Mouse (Mus musculus) heart, postnatal 14 days (tissue): ENCODE measurements at regions not wholly inside any gene's neighbourhood (a gene's known extent, or its start where the extent isn't known, plus 50 kb on each side); places are given as distances from the start of the nearest gene placed in this dataset.

Experiments
- DNase-seq, 2 experiments: peaks; one replicate each; pipeline ENCODE4 v3.0.0; 2021 to 2022
- intact Hi-C: fragments of 180-260 bp; cut with DNase I; formaldehyde crosslinking; loops from one replicate; pipeline ENCODE4 v1.15.1; 2025

- intact Hi-C loops, result no loop called here
- no peak for DNase-seq
These were observed 113.3 kb upstream of the Kit start for GRCm38 (mm10) chr5:75461368-75461767.

GRCm38 (mm10) chr5:75463591-75463990, 111.1 kb upstream of the Kit start:
- intact Hi-C loops, result no loop called here
- DNase-seq, result no peak

- DNase-seq, result no peak
- intact Hi-C loops, result no loop called here
These were observed 109.0 kb upstream of the Kit start for GRCm38 (mm10) chr5:75465701-75466100.

GRCm38 (mm10) chr5:75466941-75467340, 107.8 kb upstream of the Kit start:
- no peak for DNase-seq
- intact Hi-C loops, result no loop called here

- intact Hi-C loops, result no loop called here
- DNase-seq, result no peak
These were observed 106.8 kb upstream of the Kit start for GRCm38 (mm10) chr5:75467916-75468315.

- no peak for DNase-seq
- intact Hi-C loops, result no loop called here
These were observed 103.7 kb upstream of the Kit start for GRCm38 (mm10) chr5:75471010-75471409.

- intact Hi-C loops, result no loop called here
- no peak for DNase-seq
These were observed 102.2 kb upstream of the Kit start for GRCm38 (mm10) chr5:75472484-75472883.

- no peak for DNase-seq
- intact Hi-C loops, result no loop called here
These were observed 99.3 kb upstream of the Kit start for GRCm38 (mm10) chr5:75475414-75475813.

GRCm38 (mm10) chr5:75478499-75478898, 96.2 kb upstream of the Kit start:
- intact Hi-C loops, result no loop called here
- DNase-seq, result no peak

- intact Hi-C loops, result no loop called here
- DNase-seq, result no peak
These were observed 95.6 kb upstream of the Kit start for GRCm38 (mm10) chr5:75479149-75479548.

GRCm38 (mm10) chr5:75481595-75481994, 93.1 kb upstream of the Kit start:
- intact Hi-C loops, result no loop called here
- DNase-seq, result no peak

- no peak for DNase-seq
- intact Hi-C loops, result no loop called here
These were observed 90.4 kb upstream of the Kit start for GRCm38 (mm10) chr5:75484330-75484729.

GRCm38 (mm10) chr5:75490806-75491205, 83.9 kb upstream of the Kit start:
- intact Hi-C loops, result no loop called here
- no peak for DNase-seq

- DNase-seq, result no peak
- intact Hi-C loops, result no loop called here
These were observed 80.6 kb upstream of the Kit start for GRCm38 (mm10) chr5:75494143-75494542.

GRCm38 (mm10) chr5:75499053-75499452, 75.7 kb upstream of the Kit start:
- intact Hi-C loops, result no loop called here

GRCm38 (mm10) chr5:75499695-75500094, 75.0 kb upstream of the Kit start:
- no peak for DNase-seq
- intact Hi-C loops, result no loop called here

More at GRCm38 (mm10) chr5:75499053-75499452, 75.7 kb upstream of the Kit start:
- no peak for DNase-seq

- no peak for DNase-seq
- intact Hi-C loops, result no loop called here
These were observed 73.9 kb upstream of the Kit start for GRCm38 (mm10) chr5:75500654-75501416.

GRCm38 (mm10) chr5:75503673-75504072, 71.0 kb upstream of the Kit start:
- no peak for DNase-seq
- intact Hi-C loops, result no loop called here

- DNase-seq, result no peak
- intact Hi-C loops, result no loop called here
These were observed 61.9 kb upstream of the Kit start for GRCm38 (mm10) chr5:75512521-75513422.

- DNase-seq, result no peak
- intact Hi-C loops, result no loop called here
These were observed 56.5 kb upstream of the Kit start for GRCm38 (mm10) chr5:75518213-75518612.

- DNase-seq, result no peak
- intact Hi-C loops, result no loop called here
These were observed 51.6 kb upstream of the Kit start for GRCm38 (mm10) chr5:75523041-75523678.
